Comparison of ENCODE assay signal across 9 mouse cellular contexts in the genomic region with DNA sequence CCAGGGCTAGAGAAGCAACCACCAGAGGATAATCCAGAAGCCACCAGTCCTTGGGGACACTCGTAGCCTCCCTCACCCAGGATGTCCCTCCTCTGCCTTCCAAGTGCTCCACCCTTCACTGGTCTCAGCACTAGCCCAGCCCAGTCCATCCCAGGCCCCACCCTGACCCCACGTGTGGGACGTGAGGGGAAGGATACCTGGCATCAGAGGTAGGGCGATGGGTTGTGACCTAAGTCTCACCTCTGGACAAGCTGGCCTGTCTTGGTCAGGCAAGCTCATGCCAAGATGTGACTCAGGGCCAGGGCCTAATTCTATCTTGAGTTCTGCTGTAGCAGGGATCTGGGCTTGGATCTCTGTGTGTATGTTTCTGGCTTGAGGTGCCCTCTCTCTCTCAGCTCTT. TPM values are rescaled to one million over a fixed set of nuclear protein-coding genes. Genes with fewer than 3 reads are reported as not detected.
DNase-seq lines count a peak whose midpoint lies in the region; ATAC-seq and TF ChIP-seq lines count a peak whose summit lies in the region.
"Had no signal": no experiment of that assay in that cellular context is flagged by ENCODE, and none has a peak within 500 bp of the region (broad histone marks: within the 10 kb centered on the region; RNA-seq: fewer than 3 reads in every experiment).

No protein-coding gene starts in this region.

- H3K4me1 ChIP-seq in testis, adult 2 months (ENCODE audit: control insufficient read depth, insufficient read depth, low read length) = peaks cover 26% of the 10 kb centered on the region
- peaks cover 36% of the 10 kb centered on the region for H3K4me1 ChIP-seq in intestine, embryonic 16.5 days (ENCODE audit: control insufficient read depth, insufficient read depth, low read length)
- H3K4me1 ChIP-seq in stomach, postnatal 0 days (replicated peaks; ENCODE audit: control insufficient read depth, insufficient read depth) = peaks cover 4% of the 10 kb centered on the region

- intact Hi-C loops in gastrocnemius, postnatal 14 days (cut with DNase I; ENCODE audit: low total_unique reads) = loop anchor here (5.0 kb wide), 1 partner anchor 397 kb away; no protein-coding TSS in a partner anchor
- intact Hi-C loops in left cerebral cortex, postnatal 14 days (cut with DNase I) = loop anchor here (5.0 kb wide), 1 partner anchor 172 kb away; no protein-coding TSS in a partner anchor

- no peaks in the 10 kb centered on the region; the same call in 1 of the 2 replicates for H3K27me3 ChIP-seq in testis, adult 2 months (ENCODE audit: control insufficient read depth, insufficient read depth, low read length)
- peaks cover 5% of the 10 kb centered on the region; the same call in 1 of the 2 replicates for H3K27me3 ChIP-seq in intestine, embryonic 16.5 days (replicated peaks; ENCODE audit: control insufficient read depth, insufficient read depth, low read length)
- no peaks in the 10 kb centered on the region for H3K27me3 ChIP-seq in stomach, postnatal 0 days (ENCODE audit: control insufficient read depth, insufficient read depth, low read length)

- H3K4me2 ChIP-seq in intestine, embryonic 16.5 days (ENCODE audit: low read depth, low read length) = no peak overlapping the region
- no peak overlapping the region for H3K4me2 ChIP-seq in stomach, postnatal 0 days (replicated peaks; ENCODE audit: low read depth)

- H3K9me3 ChIP-seq in intestine, embryonic 16.5 days (ENCODE audit: control insufficient read depth, low read length) = no peaks in the 10 kb centered on the region
- H3K9me3 ChIP-seq in stomach, postnatal 0 days (ENCODE audit: control insufficient read depth, low read length) = no peaks in the 10 kb centered on the region

- no peaks in the 10 kb centered on the region for H3K36me3 ChIP-seq in testis, adult 2 months (ENCODE audit: control insufficient read depth, insufficient read depth, low read length)
- no peaks in the 10 kb centered on the region for H3K36me3 ChIP-seq in intestine, embryonic 16.5 days (ENCODE audit: control insufficient read depth, insufficient read depth, low read length)
- H3K36me3 ChIP-seq in stomach, postnatal 0 days (ENCODE audit: control insufficient read depth, insufficient read depth, low read length) = no peaks in the 10 kb centered on the region

- no peak for TF ChIP-seq POLR2A in testis, adult 2 months (IDR thresholded peaks at IDR 0.05; ENCODE audit: control insufficient read depth, low read depth, low read length)

- no peak for TF ChIP-seq EP300 in stomach, postnatal 0 days (optimal IDR thresholded peaks at IDR 0.05)

- no peak for TF ChIP-seq CTCF in testis, adult 2 months (IDR thresholded peaks at IDR 0.05; ENCODE audit: control insufficient read depth, insufficient read depth, insufficient replicate concordance, low read depth, low read length)
- TF ChIP-seq CTCF in stomach, postnatal 0 days (IDR thresholded peaks at IDR 0.05; ENCODE audit: low read depth) = no peak

- ATAC-seq in intestine, embryonic 16.5 days = peak; percentile 4; the same call in 1 of the 2 replicates
- no peak for ATAC-seq in stomach, postnatal 0 days (ENCODE audit: low FRiP score, low TSS enrichment)

- H3K27ac ChIP-seq in testis, adult 2 months (ENCODE audit: control insufficient read depth, insufficient read depth, low read depth, low read length) = no peak overlapping the region
- H3K27ac ChIP-seq in intestine, embryonic 16.5 days (ENCODE audit: low read length) = peak overlapping the region; percentile 71
- H3K27ac ChIP-seq in stomach, postnatal 0 days (replicated peaks) = peak overlapping the region; percentile 56

- H3K4me3 ChIP-seq in testis, adult 2 months (ENCODE audit: control insufficient read depth, low read depth, low read length) = peak overlapping the region; percentile 21; the same call in 1 of the 2 replicates
- no peak overlapping the region for H3K4me3 ChIP-seq in intestine, embryonic 16.5 days (ENCODE audit: low read length)
- no peak overlapping the region for H3K4me3 ChIP-seq in stomach, postnatal 0 days (ENCODE audit: low read depth, low read length)

- DNase-seq in gastrocnemius, adult 18-20 months (ENCODE audit: low spot score) = peak; percentile 50
- DNase-seq in gastrocnemius, postnatal 14 days = no peak
- no peak for DNase-seq in testis, postnatal 14 days (ENCODE audit: low spot score)
- no peak for DNase-seq in stomach, postnatal 0 days (ENCODE audit: low spot score)
- no peak for DNase-seq in left cerebral cortex, postnatal 14 days (ENCODE audit: low spot score in 2 of 2)
- DNase-seq in gastrocnemius, postnatal 4 days (ENCODE audit: low spot score in 2 of 2) = no peak

- peak overlapping the region; percentile 71 for H3K9ac ChIP-seq in intestine, embryonic 16.5 days (ENCODE audit: low read depth, low read length)
- H3K9ac ChIP-seq in stomach, postnatal 0 days (ENCODE audit: low read length) = no peak overlapping the region

- 80% methylated on average over 4 of the region's 4 CpGs for WGBS in intestine, embryonic 16.5 days
- WGBS in stomach, postnatal 0 days = 77% methylated on average over 4 of the region's 4 CpGs

RNA-seq across cellular contexts. Expression of gene 1600014C23Rik, which starts 1.2 kb away (rescaled TPM):
- total RNA-seq in gastrocnemius, adult 18-20 months (2021) = not detected
- total RNA-seq in gastrocnemius, postnatal 14 days (2021) = not detected
- polyA plus RNA-seq in testis, adult 2 months (2012; rRNA removed) = 0.36 and 0.79 TPM in 2 replicates
- 0.76 TPM in 1 of 2 replicates, not detected in the other for polyA plus RNA-seq in intestine, embryonic 16.5 days (2015; fragmentation: Nextera tagmentation; extraction: Ambion mirVana)
- not detected in 2 replicates for polyA plus RNA-seq in stomach, postnatal 0 days (2015; fragmentation: Nextera tagmentation; extraction: Ambion mirVana)
- under 1 TPM in 1 of 2 experiments, not detected in 1; 0.77 TPM for total RNA-seq in left cerebral cortex, postnatal 14 days (2021)
- not detected for total RNA-seq in gastrocnemius, postnatal 4 days (2021)
- polyA plus RNA-seq: neural tube, embryonic 14.5 days had no signal

RNA-seq across cellular contexts. Expression of gene Tmem63b, which starts 48.2 kb away (rescaled TPM):
- 10 to 100 TPM; 65.0 to 70.8 TPM for total RNA-seq in gastrocnemius, adult 18-20 months (2021)
- total RNA-seq in gastrocnemius, postnatal 14 days (2021) = 10 to 100 TPM; 52.9 to 57.0 TPM
- polyA plus RNA-seq in testis, adult 2 months (2012; rRNA removed) = 5.4 and 6.4 TPM in 2 replicates
- polyA plus RNA-seq in intestine, embryonic 16.5 days (2015; fragmentation: Nextera tagmentation; extraction: Ambion mirVana) = 31.7 and 31.9 TPM in 2 replicates
- 40.9 and 45.0 TPM in 2 replicates for polyA plus RNA-seq in stomach, postnatal 0 days (2015; fragmentation: Nextera tagmentation; extraction: Ambion mirVana)
- 100 to 1,000 TPM; 220 to 225 TPM for total RNA-seq in left cerebral cortex, postnatal 14 days (2021)
- 10 to 100 TPM; 48.6 to 56.4 TPM for total RNA-seq in gastrocnemius, postnatal 4 days (2021)

RNA-seq across cellular contexts. Expression of gene Mrpl14, which starts 48.8 kb away (rescaled TPM):
- total RNA-seq in gastrocnemius, adult 18-20 months (2021) = 100 to 1,000 TPM; 119 to 165 TPM
- 10 to 100 TPM; 83.3 to 86.3 TPM for total RNA-seq in gastrocnemius, postnatal 14 days (2021)
- 15.4 and 18.8 TPM in 2 replicates for polyA plus RNA-seq in testis, adult 2 months (2012; rRNA removed)
- polyA plus RNA-seq in intestine, embryonic 16.5 days (2015; fragmentation: Nextera tagmentation; extraction: Ambion mirVana) = 149 and 154 TPM in 2 replicates
- 163 TPM in 2 replicates for polyA plus RNA-seq in stomach, postnatal 0 days (2015; fragmentation: Nextera tagmentation; extraction: Ambion mirVana)
- 10 to 100 TPM; 42.9 to 46.3 TPM for total RNA-seq in left cerebral cortex, postnatal 14 days (2021)
- 10 to 100 TPM; 83.4 to 92.2 TPM for total RNA-seq in gastrocnemius, postnatal 4 days (2021)
